Mouse (Mus musculus) induced T-regulatory cell, adult 2 months (primary cell): Measurements from ENCODE around the gene Sgo2a.
"Not testable (repeated sequence)": the region's sequence is repeated elsewhere in the genome, so short reads cannot be mapped to it uniquely, and the experiment has no call there.

Experiments
- DNase-seq: peaks from one replicate; pipeline ENCODE4 v3.0.0-alpha.2; 2012; ENCODE audit warnings: low read depth

The Sgo2a gene

GRCm38 (mm10) chr1:57995432-57996132 is at the start of gene Sgo2a:
Sgo2a (plus strand) TSS chr1:57995971.
- peak; percentile 97 for DNase-seq

- DNase-seq = no peak
Observed at GRCm38 (mm10) chr1:57947552-57948347, 48.0 kb upstream of the Sgo2a start.

- no peak for DNase-seq
Observed at GRCm38 (mm10) chr1:57949195-57949594, 46.6 kb upstream of the Sgo2a start.

- DNase-seq = no peak
Observed at GRCm38 (mm10) chr1:57949716-57950115, 46.1 kb upstream of the Sgo2a start.

- no peak for DNase-seq
Observed at GRCm38 (mm10) chr1:57952509-57952908, 43.3 kb upstream of the Sgo2a start.

- DNase-seq = no peak
Observed at GRCm38 (mm10) chr1:57953586-57954375, 42.0 kb upstream of the Sgo2a start.

GRCm38 (mm10) chr1:57954376-57954765 is 41.4 kb upstream of the Sgo2a start:
- DNase-seq = no peak

- no peak for DNase-seq
Observed at GRCm38 (mm10) chr1:57955774-57956173, 40.0 kb upstream of the Sgo2a start.

GRCm38 (mm10) chr1:57969327-57970271 is 26.2 kb upstream of the Sgo2a start:
- DNase-seq = peak; percentile 92

GRCm38 (mm10) chr1:57971588-57971987 is 24.2 kb upstream of the Sgo2a start:
- no peak for DNase-seq

- no peak for DNase-seq
Observed at GRCm38 (mm10) chr1:57976860-57977259, 18.9 kb upstream of the Sgo2a start.

- DNase-seq = no peak
Observed at GRCm38 (mm10) chr1:57989052-57989600, 6.6 kb upstream of the Sgo2a start.

- DNase-seq = no peak
Observed at GRCm38 (mm10) chr1:57991277-57991676, 4.5 kb upstream of the Sgo2a start.

GRCm38 (mm10) chr1:57996133-57996615 is 403 bp downstream of the Sgo2a start:
- no peak for DNase-seq

- DNase-seq = no peak
Observed at GRCm38 (mm10) chr1:57998146-57998545, 2.4 kb downstream of the Sgo2a start.

- not testable (repeated sequence) for DNase-seq
Observed at GRCm38 (mm10) chr1:58006388-58006787, 10.6 kb downstream of the Sgo2a start.

GRCm38 (mm10) chr1:58018856-58019255 is 23.1 kb downstream of the Sgo2a start, which contains the start of gene Kctd18:
Kctd18 (minus strand) TSS chr1:58018956.
- DNase-seq = no peak

- DNase-seq = no peak
Observed at GRCm38 (mm10) chr1:58027707-58028106, 31.9 kb downstream of the Sgo2a start.

GRCm38 (mm10) chr1:58029636-58030117 is 33.9 kb downstream of the Sgo2a start, which contains the start of gene Aox1:
Aox1 (plus strand) TSS chr1:58029931.
- DNase-seq = peak; percentile 22

- no peak for DNase-seq
Observed at GRCm38 (mm10) chr1:58030156-58030871, 34.5 kb downstream of the Sgo2a start.
